Mouse (Mus musculus): ENCODE data around the gene Mybph. TPM values are rescaled to one million over a fixed set of nuclear protein-coding genes. Genes with fewer than 3 reads are reported as not detected.
"Not testable (repeated sequence)": the region's sequence is repeated elsewhere in the genome, so short reads cannot be mapped to it uniquely, and the experiment has no call there.

Mybph gene
- total RNA-seq, 4 experiments from 2014 or later: 0.28 TPM; not detected in 3

- DNase-seq (ENCODE audit: low spot score in 2 of 2): peak in 1 of 2 experiments; percentile 18
Measured at GRCm38 (mm10) chr1:134232326-134232725, 39.1 kb downstream of the Mybph start.

GRCm38 (mm10) chr1:134232778-134233531 is 39.7 kb downstream of the Mybph start:
- DNase-seq (ENCODE audit: low spot score in 2 of 2): peak; percentile 80 to 83

- peak in 1 of 2 experiments; percentile 21 for DNase-seq (ENCODE audit: low spot score in 2 of 2)
Measured at GRCm38 (mm10) chr1:134233681-134234454, 40.6 kb downstream of the Mybph start.

GRCm38 (mm10) chr1:134234455-134235390 is 41.5 kb downstream of the Mybph start:
- peak; percentile 69 to 72 for DNase-seq (ENCODE audit: low spot score in 2 of 2)

- DNase-seq (ENCODE audit: low spot score in 2 of 2): peak in 1 of 2 experiments; percentile 26
Measured at GRCm38 (mm10) chr1:134235391-134235921, 42.2 kb downstream of the Mybph start, which contains the start of gene Adora1. Gene Adora1 (minus strand): TSS chr1:134235431.

GRCm38 (mm10) chr1:134236142-134236541 is 42.9 kb downstream of the Mybph start:
- DNase-seq (ENCODE audit: low spot score in 2 of 2): no peak

- no peak for DNase-seq (ENCODE audit: low spot score in 2 of 2)
Measured at GRCm38 (mm10) chr1:134237438-134237837, 44.2 kb downstream of the Mybph start.

- DNase-seq (ENCODE audit: low spot score in 2 of 2): no peak
Measured at GRCm38 (mm10) chr1:134240701-134241100, 47.5 kb downstream of the Mybph start.

GRCm38 (mm10) chr1:134241298-134241697 is 48.0 kb downstream of the Mybph start:
- no peak for DNase-seq (ENCODE audit: low spot score in 2 of 2)

GRCm38 (mm10) chr1:134242286-134242685 is 49.0 kb downstream of the Mybph start:
- no peak for DNase-seq (ENCODE audit: low spot score in 2 of 2)

- no peak for DNase-seq (ENCODE audit: low spot score in 2 of 2)
Measured at GRCm38 (mm10) chr1:134243505-134243904, 50.3 kb downstream of the Mybph start.

GRCm38 (mm10) chr1:134243948-134244914 is 51.0 kb downstream of the Mybph start:
- DNase-seq (ENCODE audit: low spot score in 2 of 2): peak; percentile 87 to 89

GRCm38 (mm10) chr1:134245004-134245717 is 51.9 kb downstream of the Mybph start:
- no peak for DNase-seq (ENCODE audit: low spot score in 2 of 2)

GRCm38 (mm10) chr1:134246590-134246989 is 53.3 kb downstream of the Mybph start:
- no peak for DNase-seq (ENCODE audit: low spot score in 2 of 2)

- not testable (repeated sequence) for DNase-seq (ENCODE audit: low spot score in 2 of 2)
Measured at GRCm38 (mm10) chr1:134249681-134250080, 56.4 kb downstream of the Mybph start.

Measured in layer of hippocampus, adult 8-10 months (tissue).